Mouse (Mus musculus) myocyte (in vitro differentiated cells): Measurements from ENCODE around the gene Enah.
A peak's percentile ranks its signal among the peaks of the same experiment; 100 is the strongest.

Experiments
- CEBPB ChIP-seq: IDR thresholded peaks from 2 replicates; pipeline ENCODE4 v1.6.1; 2011; ENCODE audit warnings: mild to moderate bottlenecking, moderate library complexity; ENCODE audit not compliant: poor library complexity, insufficient read depth, severe bottlenecking
- E2F4 ChIP-seq: IDR thresholded peaks from one replicate; pipeline ENCODE4 v1.6.1; 2011; ENCODE audit warnings: mild to moderate bottlenecking, control low read depth, moderate library complexity; ENCODE audit not compliant: insufficient read depth
- MAX ChIP-seq: IDR thresholded peaks from one replicate; pipeline ENCODE4 v1.6.1; 2011; ENCODE audit warnings: low read depth, mild to moderate bottlenecking, control low read depth
- MYOD1 ChIP-seq, 3 experiments: IDR thresholded peaks; one replicate each; pipeline ENCODE4 v1.6.1; 2011; ENCODE audit warnings: control low read depth in 2 of 3, low read depth in 2 of 3, mild to moderate bottlenecking in 2 of 3, moderate library complexity in 1 of 3; ENCODE audit not compliant: insufficient read length in 2 of 3, control insufficient read depth in 1 of 3
- MYOG ChIP-seq, 3 experiments: IDR thresholded peaks; one replicate each; pipeline ENCODE4 v1.6.1; 2011; ENCODE audit warnings: control low read depth in 2 of 3, low read depth in 2 of 3, mild to moderate bottlenecking in 2 of 3; ENCODE audit not compliant: insufficient read length in 2 of 3, control insufficient read depth in 1 of 3, insufficient read depth in 1 of 3
- POLR2A ChIP-seq: IDR thresholded peaks from one replicate; pipeline ENCODE4 v1.6.1; 2011; ENCODE audit warnings: low read depth, mild to moderate bottlenecking, control low read depth, moderate library complexity; ENCODE audit not compliant: insufficient read length
- REST ChIP-seq: IDR thresholded peaks from one replicate; pipeline ENCODE4 v1.6.1; 2011; ENCODE audit warnings: mild to moderate bottlenecking, control low read depth, moderate library complexity; ENCODE audit not compliant: insufficient read depth, insufficient read length
- SRF ChIP-seq: IDR thresholded peaks from one replicate; pipeline ENCODE4 v1.6.1; 2011; ENCODE audit warnings: low read depth; ENCODE audit not compliant: control insufficient read depth, insufficient read length
- TCF12 ChIP-seq: IDR thresholded peaks from one replicate; pipeline ENCODE4 v1.6.1; 2011; ENCODE audit warnings: mild to moderate bottlenecking, control low read depth; ENCODE audit not compliant: poor library complexity, insufficient read depth, severe bottlenecking
- TCF3 ChIP-seq: IDR thresholded peaks from one replicate; pipeline ENCODE4 v1.6.1; 2011; ENCODE audit warnings: low read depth, control low read depth; ENCODE audit not compliant: insufficient read length
- USF1 ChIP-seq: IDR thresholded peaks from one replicate; pipeline ENCODE4 v1.6.1; 2011; ENCODE audit warnings: low read depth, mild to moderate bottlenecking, control low read depth, moderate library complexity

DNA sequence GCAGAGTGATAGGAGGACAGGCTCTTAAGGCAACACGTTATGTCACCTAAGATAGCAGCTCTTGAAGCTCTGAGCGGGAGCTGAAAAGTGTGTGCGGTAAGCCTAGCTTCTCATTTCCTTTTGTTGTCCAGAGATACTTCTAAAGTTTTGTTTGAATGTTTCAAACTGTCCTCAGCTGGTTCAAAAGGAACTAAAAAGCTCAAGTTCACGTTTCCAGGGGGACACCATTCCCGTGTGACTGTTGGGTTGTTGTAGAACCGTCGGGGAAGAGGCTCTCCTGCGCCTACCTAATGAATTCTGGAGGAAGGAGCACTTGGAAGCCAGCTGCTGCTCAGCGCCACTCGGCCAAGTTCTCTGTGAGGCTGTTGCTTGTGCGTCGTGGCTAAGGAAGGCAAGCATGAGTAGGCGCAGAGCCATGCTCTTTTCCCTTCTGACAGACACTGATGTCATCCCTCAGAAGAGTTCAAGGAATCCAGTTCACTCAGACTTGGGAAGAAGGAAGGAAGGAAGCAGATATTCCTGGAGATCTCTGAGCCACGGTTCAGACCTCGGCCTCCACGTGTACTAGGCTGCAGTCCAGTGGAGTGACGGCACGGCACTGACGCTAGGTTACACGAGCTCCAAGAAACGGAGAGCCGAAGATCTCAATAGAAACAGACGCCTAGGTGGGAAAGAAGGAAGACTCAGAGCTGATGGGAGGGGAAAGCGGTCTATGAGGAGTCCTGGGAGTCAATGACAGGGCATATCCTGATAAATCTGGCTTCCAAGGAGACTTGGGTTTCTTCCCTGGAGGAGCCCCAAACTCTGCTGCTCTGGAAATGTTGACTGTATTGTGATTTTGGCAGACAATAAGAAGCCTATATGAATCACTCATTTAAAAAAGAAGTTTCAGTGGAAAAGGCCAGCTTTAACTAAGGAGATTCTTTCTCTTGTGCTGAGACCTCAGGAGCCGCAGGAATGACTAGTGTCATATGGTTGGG is 8.7 kb upstream of the Enah start:
- TF ChIP-seq CEBPB (no peak), POLR2A (no peak), USF1 (no peak), SRF (no peak), MAX (no peak), MYOG (IDR thresholded peaks at IDR 0.05; ENCODE audit: control insufficient read depth in 1 of 3, insufficient read depth in 1 of 3, insufficient read length in 2 of 3, low read depth in 2 of 3) (peak in 1 of 3 experiments; percentile 45), MYOD1 (IDR thresholded peaks at IDR 0.05; ENCODE audit: control insufficient read depth in 1 of 3, insufficient read length in 2 of 3, low read depth in 2 of 3) (no peak), E2F4 (no peak), TCF12 (no peak), TCF3 (no peak), REST (no peak)
